Mouse (Mus musculus): ENCODE results near the gene Dennd2a. TPM values are rescaled to one million over a fixed set of nuclear protein-coding genes. Genes with fewer than 3 reads are reported as not detected.
A peak's percentile ranks its signal among the peaks of the same experiment; 100 is the strongest.

Dennd2a gene
- polyA plus RNA-seq, 1 experiment from 2014 or later, result 13.3 TPM

DNA sequence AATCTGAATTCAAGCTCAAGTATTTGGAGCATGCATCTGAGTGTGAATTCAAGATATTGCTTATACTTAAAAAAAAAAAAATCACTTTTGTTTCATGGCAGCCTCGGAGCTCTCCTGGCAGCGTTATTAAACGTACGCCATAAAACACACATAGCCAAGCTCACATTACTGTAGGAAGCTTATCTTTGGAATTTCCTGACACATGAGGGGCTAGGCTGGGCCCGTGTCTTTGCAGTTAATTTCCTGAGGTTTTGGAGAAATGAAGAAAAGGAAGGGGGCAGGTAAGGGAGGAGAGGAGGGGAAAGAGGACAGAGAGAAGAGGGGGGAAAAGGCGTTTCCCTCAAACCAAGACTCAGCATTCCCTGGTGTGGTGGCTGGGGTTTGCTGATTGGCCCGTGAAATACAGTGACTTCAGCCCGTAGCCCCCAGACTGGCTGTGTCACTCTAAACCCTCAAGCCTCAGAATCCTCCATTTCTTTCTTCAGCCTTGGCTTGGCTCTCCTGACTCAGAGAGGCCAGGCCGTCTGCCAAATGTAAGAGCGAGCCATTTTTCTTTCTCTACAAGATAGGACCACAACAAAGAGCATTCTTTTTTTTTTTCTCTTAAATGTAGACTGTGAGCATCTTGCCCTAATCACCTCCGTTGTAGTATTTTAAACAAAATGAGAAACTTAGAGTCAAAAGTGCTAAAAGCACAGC is 42.5 kb downstream of the Dennd2a start:
- peak overlapping the region; percentile 78 for H3K27ac ChIP-seq
- ATAC-seq (replicated peaks; ENCODE audit: low FRiP score, low read depth) (no peak; the same call in 1 of the 2 replicates), DNase-seq (ENCODE audit: low spot score) (peak; percentile 76)
- 24% methylated on average over 11 of the region's 11 CpGs for WGBS
- no peak overlapping the region for H3K4me3 ChIP-seq (replicated peaks; ENCODE audit: low read depth, low read length)
- no peaks in the 10 kb centered on the region for H3K9me3 ChIP-seq (replicated peaks; ENCODE audit: low read length)
- no peak overlapping the region for H3K9ac ChIP-seq (ENCODE audit: low read depth, low read length)
- no peaks in the 10 kb centered on the region for H3K27me3 ChIP-seq (ENCODE audit: insufficient read depth, low read length)
- H3K36me3 ChIP-seq (ENCODE audit: insufficient read depth, low read length), result peaks cover 9% of the 10 kb centered on the region; the same call in 1 of the 2 replicates
- TF ChIP-seq CTCF (IDR thresholded peaks at IDR 0.05; ENCODE audit: low read depth), result no peak
- H3K4me1 ChIP-seq (replicated peaks; ENCODE audit: insufficient read depth, low read length), result 0 out of 2 replicates have a peak, but pooled peaks cover 4% of the 10 kb centered on the region
- H3K4me2 ChIP-seq (ENCODE audit: low read length), result peak overlapping the region; percentile 29; the same call in 1 of the 2 replicates

DNA sequence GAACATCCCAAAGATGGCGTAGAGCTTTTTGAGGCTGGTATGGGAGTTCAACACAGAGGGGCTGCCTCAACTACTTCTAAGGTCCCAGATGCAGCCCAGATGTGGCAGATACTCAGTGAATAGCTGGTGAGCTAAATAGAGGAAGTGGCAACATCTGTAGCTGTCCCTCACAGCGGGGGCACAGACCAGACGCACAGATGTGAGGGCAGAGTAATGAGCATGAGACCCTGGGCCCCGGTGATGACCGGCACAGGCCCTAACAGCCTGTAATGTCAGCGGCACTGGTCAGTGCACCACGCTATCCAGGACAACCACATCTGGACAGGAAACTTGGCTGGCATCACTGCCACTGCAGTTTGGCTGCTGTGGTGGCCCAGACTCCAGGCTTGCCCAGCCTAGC is 54.2 kb downstream of the Dennd2a start:
- 93% methylated on average over 7 of the region's 7 CpGs for WGBS
- Histone ChIP-seq H3K27me3 (ENCODE audit: insufficient read depth, low read length) (no peaks in the 10 kb centered on the region), H3K4me1 (replicated peaks; ENCODE audit: insufficient read depth, low read length) (no peaks in the 10 kb centered on the region), H3K4me2 (ENCODE audit: low read length) (no peak overlapping the region), H3K9me3 (replicated peaks; ENCODE audit: low read length) (no peaks in the 10 kb centered on the region), H3K27ac (no peak overlapping the region), H3K4me3 (replicated peaks; ENCODE audit: low read depth, low read length) (no peak overlapping the region), H3K9ac (ENCODE audit: low read depth, low read length) (no peak overlapping the region), H3K36me3 (ENCODE audit: insufficient read depth, low read length) (peaks cover 20% of the 10 kb centered on the region)
- DNase-seq (ENCODE audit: low spot score) (no peak), ATAC-seq (replicated peaks; ENCODE audit: low FRiP score, low read depth) (no peak)
- no peak for TF ChIP-seq CTCF (IDR thresholded peaks at IDR 0.05; ENCODE audit: low read depth)

DNA sequence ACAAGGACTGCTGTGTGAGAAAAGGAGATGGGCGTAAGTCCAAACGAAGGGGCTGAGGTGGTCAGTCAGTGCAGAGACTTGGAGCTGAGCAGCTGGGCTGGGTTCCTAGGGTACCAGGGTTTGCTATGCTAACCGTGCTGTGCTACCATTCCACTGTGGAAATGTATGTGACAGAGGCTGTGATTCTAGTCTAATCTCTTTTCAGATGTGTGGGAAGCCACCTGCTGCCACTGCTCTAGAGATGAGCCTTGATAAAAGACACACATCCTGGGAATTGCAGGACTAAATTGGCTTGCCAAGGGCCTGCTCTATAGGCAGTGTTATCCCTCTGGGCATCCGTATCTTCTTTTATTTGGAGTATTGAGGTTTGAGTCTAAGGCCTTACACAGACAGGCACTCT is 60.5 kb downstream of the Dennd2a start:
- H3K4me2 ChIP-seq (ENCODE audit: low read length), result no peak overlapping the region
- no peaks in the 10 kb centered on the region for H3K9me3 ChIP-seq (replicated peaks; ENCODE audit: low read length)
- no peak for TF ChIP-seq CTCF (IDR thresholded peaks at IDR 0.05; ENCODE audit: low read depth)
- H3K36me3 ChIP-seq (ENCODE audit: insufficient read depth, low read length), result peaks cover 16% of the 10 kb centered on the region; the same call in 1 of the 2 replicates
- H3K4me1 ChIP-seq (replicated peaks; ENCODE audit: insufficient read depth, low read length), result no peaks in the 10 kb centered on the region
- no peak for ATAC-seq (replicated peaks; ENCODE audit: low FRiP score, low read depth)
- no peak overlapping the region for H3K4me3 ChIP-seq (replicated peaks; ENCODE audit: low read depth, low read length)
- no peaks in the 10 kb centered on the region for H3K27me3 ChIP-seq (ENCODE audit: insufficient read depth, low read length)
- no peak overlapping the region for H3K9ac ChIP-seq (ENCODE audit: low read depth, low read length)
- no peak overlapping the region for H3K27ac ChIP-seq
- DNase-seq (ENCODE audit: low spot score), result no peak
- WGBS, result 92% methylated on average over 4 of the region's 4 CpGs

DNA sequence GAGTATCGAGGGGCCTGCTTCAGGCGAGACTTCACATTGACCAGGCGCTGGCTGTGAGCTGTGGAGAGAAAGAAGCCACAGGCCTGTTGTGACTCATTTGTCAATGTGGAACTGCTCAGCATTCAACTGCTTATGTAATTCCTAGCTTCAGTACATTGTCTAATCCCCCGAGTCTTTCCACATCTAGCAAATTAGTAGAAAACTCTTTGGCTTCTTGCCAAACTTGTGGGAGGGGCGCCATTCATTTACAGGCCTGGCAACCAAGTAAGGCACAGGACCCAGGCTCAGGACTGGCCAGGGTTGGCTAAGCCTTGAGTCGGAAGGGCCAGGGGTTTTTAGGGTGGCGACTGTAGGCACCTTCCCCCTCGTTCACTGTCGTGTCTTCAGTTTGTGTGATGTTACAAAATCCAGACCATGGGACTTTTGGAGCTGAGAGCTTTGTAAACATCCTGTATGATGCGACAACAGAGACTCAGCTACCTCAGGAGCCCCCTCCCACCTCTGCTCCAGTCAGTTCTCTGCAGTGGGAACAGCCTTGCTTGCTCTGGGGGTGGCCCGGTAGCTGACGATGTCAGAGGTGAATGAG is 64.4 kb downstream of the Dennd2a start:
- H3K4me3 ChIP-seq (replicated peaks; ENCODE audit: low read depth, low read length), result no peak overlapping the region
- H3K4me1 ChIP-seq (replicated peaks; ENCODE audit: insufficient read depth, low read length), result no peaks in the 10 kb centered on the region
- 77% methylated on average over 12 of the region's 12 CpGs for WGBS
- peaks cover 23% of the 10 kb centered on the region; the same call in 1 of the 2 replicates for H3K36me3 ChIP-seq (ENCODE audit: insufficient read depth, low read length)
- H3K9me3 ChIP-seq (replicated peaks; ENCODE audit: low read length), result no peaks in the 10 kb centered on the region
- no peaks in the 10 kb centered on the region for H3K27me3 ChIP-seq (ENCODE audit: insufficient read depth, low read length)
- no peak overlapping the region for H3K27ac ChIP-seq
- ATAC-seq (replicated peaks; ENCODE audit: low FRiP score, low read depth), result no peak
- H3K9ac ChIP-seq (ENCODE audit: low read depth, low read length), result no peak overlapping the region
- no peak for DNase-seq (ENCODE audit: low spot score)
- no peak overlapping the region for H3K4me2 ChIP-seq (ENCODE audit: low read length)
- TF ChIP-seq CTCF (IDR thresholded peaks at IDR 0.05; ENCODE audit: low read depth), result no peak

DNA sequence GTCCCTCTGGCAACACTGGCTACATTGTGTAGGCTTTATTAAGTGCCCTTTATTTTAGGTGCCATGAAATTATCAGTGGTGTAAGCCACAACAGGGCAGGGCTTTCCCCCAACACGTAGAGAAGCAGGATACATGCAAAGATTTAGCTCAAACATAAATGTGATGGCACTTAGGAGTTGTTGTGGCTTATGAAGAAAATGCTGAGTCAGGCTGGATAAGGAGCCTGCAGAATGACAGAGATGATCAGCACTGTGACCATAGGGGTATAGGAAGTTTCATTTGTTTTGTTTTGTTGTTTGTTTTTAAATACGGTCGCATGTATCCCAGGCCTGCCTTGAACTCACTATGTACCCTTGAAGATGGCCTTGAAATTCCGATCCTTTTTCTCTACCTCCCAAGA is 65.5 kb downstream of the Dennd2a start:
- ATAC-seq (replicated peaks; ENCODE audit: low FRiP score, low read depth), result no peak
- no peak overlapping the region for H3K4me2 ChIP-seq (ENCODE audit: low read length)
- peaks cover 28% of the 10 kb centered on the region for H3K36me3 ChIP-seq (ENCODE audit: insufficient read depth, low read length)
- H3K9ac ChIP-seq (ENCODE audit: low read depth, low read length), result no peak overlapping the region
- H3K9me3 ChIP-seq (replicated peaks; ENCODE audit: low read length), result no peaks in the 10 kb centered on the region
- no peak for DNase-seq (ENCODE audit: low spot score)
- WGBS, result 87% methylated on average over 4 of the region's 4 CpGs
- H3K4me1 ChIP-seq (replicated peaks; ENCODE audit: insufficient read depth, low read length), result no peaks in the 10 kb centered on the region
- no peak for TF ChIP-seq CTCF (IDR thresholded peaks at IDR 0.05; ENCODE audit: low read depth)
- H3K27me3 ChIP-seq (ENCODE audit: insufficient read depth, low read length), result no peaks in the 10 kb centered on the region
- H3K4me3 ChIP-seq (replicated peaks; ENCODE audit: low read depth, low read length), result no peak overlapping the region
- H3K27ac ChIP-seq, result no peak overlapping the region

DNA sequence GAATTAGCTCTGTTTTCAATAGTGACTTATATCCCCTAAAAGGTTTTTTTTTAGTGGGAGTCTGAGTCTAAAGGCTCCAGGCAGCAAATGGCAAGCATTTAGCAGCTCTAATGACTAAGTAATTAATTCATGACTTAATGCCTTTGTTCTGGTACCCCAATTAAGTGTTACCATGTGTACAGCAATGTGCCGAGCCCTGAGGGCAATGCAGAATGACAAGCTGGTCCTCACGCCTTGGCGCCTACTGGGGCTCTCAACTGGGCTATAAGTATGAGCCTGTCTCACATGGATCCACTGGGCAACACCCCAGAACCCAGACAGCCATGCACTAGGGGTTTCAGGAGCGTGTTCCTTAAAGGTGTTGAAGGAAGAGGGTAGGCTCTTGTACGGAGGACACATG is 66.5 kb downstream of the Dennd2a start:
- WGBS, result 87% methylated on average over 5 of the region's 5 CpGs
- H3K4me2 ChIP-seq (ENCODE audit: low read length), result no peak overlapping the region
- DNase-seq (ENCODE audit: low spot score) (no peak), ATAC-seq (replicated peaks; ENCODE audit: low FRiP score, low read depth) (no peak)
- no peaks in the 10 kb centered on the region for H3K9me3 ChIP-seq (replicated peaks; ENCODE audit: low read length)
- no peak overlapping the region for H3K27ac ChIP-seq
- no peak overlapping the region for H3K4me3 ChIP-seq (replicated peaks; ENCODE audit: low read depth, low read length)
- no peak overlapping the region for H3K9ac ChIP-seq (ENCODE audit: low read depth, low read length)
- TF ChIP-seq CTCF (IDR thresholded peaks at IDR 0.05; ENCODE audit: low read depth), result no peak
- no peaks in the 10 kb centered on the region for H3K4me1 ChIP-seq (replicated peaks; ENCODE audit: insufficient read depth, low read length)
- peaks cover 22% of the 10 kb centered on the region for H3K36me3 ChIP-seq (ENCODE audit: insufficient read depth, low read length)
- no peaks in the 10 kb centered on the region for H3K27me3 ChIP-seq (ENCODE audit: insufficient read depth, low read length)

Measured in kidney, postnatal 0 days (tissue).